Mouse (Mus musculus): ENCODE measurements around the gene Ocrl. TPM values are rescaled to one million over a fixed set of nuclear protein-coding genes. Genes with fewer than 3 reads are reported as not detected.

Gene Ocrl
- polyA plus RNA-seq, 1 experiment from 2014 or later, result 22.0 TPM

DNA sequence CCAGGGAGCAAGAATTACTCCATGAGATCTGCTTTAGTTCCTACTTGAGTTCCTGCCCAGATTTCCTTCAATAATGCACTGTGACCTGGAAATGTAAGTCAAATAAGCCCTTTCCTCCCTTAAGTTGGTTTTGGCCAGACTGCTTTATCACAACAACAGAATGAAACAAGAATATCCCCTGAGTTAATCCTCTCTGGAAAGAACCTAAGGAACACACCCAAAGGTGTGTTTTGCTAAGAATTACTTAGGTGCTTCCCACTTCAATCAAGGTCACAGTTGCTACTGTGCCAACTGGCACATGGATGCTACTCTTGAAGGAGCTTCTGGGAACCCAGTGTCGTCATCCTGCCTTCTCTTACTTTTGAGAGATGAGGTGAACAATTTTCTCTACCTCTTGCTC is 92.6 kb downstream of the Ocrl start:
- no peaks in the 10 kb centered on the region for H3K36me3 ChIP-seq (ENCODE audit: insufficient read depth)
- WGBS, result 63% methylated on average over 1 of the region's 1 CpGs

DNA sequence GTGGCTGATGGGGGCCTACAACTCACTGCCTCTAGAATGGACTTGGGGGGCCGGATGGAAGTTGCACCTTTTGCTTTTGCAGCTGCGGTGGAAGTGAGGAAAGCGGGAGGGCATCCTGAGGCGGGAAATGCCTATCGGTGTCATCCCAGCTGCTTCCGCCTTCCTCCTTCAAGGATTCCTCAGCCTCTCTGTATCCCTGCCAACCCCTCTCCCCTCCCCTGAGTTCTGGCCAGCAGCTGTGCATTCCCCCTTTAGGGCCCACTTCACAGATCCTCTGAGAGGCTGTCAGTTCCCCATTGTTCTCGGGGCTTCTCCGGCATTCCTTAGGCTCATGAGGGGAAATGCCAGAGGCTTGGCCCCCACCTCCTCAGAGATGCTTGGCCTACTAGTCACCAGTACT is 93.9 kb downstream of the Ocrl start:
- no peaks in the 10 kb centered on the region for H3K27me3 ChIP-seq (ENCODE audit: insufficient read depth, low read length)
- no peaks in the 10 kb centered on the region for H3K9me3 ChIP-seq (ENCODE audit: low read depth, low read length)
- DNase-seq, result peak; percentile 47
- H3K27ac ChIP-seq (ENCODE audit: low read depth), result no peak overlapping the region
- no peaks in the 10 kb centered on the region for H3K4me1 ChIP-seq (ENCODE audit: insufficient read depth)
- H3K36me3 ChIP-seq (ENCODE audit: insufficient read depth), result no peaks in the 10 kb centered on the region
- H3K4me2 ChIP-seq, result no peak overlapping the region
- WGBS, result 42% methylated on average over 8 of the region's 8 CpGs
- no peak overlapping the region for H3K4me3 ChIP-seq (ENCODE audit: low read depth, low read length)
- TF ChIP-seq CTCF (IDR thresholded peaks at IDR 0.05; ENCODE audit: low read depth), result no peak
- no peak overlapping the region for H3K9ac ChIP-seq
- peak; percentile 63 for ATAC-seq (ENCODE audit: insufficient read depth)

More for the DNA sequence above, 92.6 kb downstream of the Ocrl start:
- Histone ChIP-seq H3K9ac (no peak overlapping the region), H3K4me2 (no peak overlapping the region), H3K9me3 (ENCODE audit: low read depth, low read length) (no peaks in the 10 kb centered on the region), H3K27me3 (ENCODE audit: insufficient read depth, low read length) (no peaks in the 10 kb centered on the region), H3K4me3 (ENCODE audit: low read depth, low read length) (no peak overlapping the region), H3K4me1 (ENCODE audit: insufficient read depth) (no peaks in the 10 kb centered on the region), H3K27ac (ENCODE audit: low read depth) (no peak overlapping the region)
- ATAC-seq (ENCODE audit: insufficient read depth) (no peak), DNase-seq (no peak)
- no peak for TF ChIP-seq CTCF (IDR thresholded peaks at IDR 0.05; ENCODE audit: low read depth)

DNA sequence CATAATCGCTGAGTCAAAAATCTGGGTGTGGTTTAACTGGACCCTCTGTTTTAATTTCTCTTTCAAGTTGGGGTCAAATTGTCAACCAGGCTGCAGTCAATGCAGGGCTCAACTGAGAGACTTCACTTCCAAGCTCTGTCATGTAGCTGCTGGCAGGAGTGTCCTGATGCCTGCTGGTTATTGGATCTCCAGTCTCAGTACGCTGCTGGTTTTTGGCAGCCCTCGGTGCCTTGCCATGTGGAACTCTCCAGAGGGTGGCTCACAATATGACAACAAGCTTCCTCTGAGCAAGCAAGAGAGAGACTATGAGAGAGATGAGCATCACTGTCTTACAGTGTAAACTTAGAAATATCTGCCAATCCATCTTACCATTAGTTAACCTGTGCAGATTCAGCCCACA is 99.5 kb downstream of the Ocrl start:
- no peak for DNase-seq
- no peaks in the 10 kb centered on the region for H3K36me3 ChIP-seq (ENCODE audit: insufficient read depth)
- WGBS, result 89% methylated on average over 3 of the region's 3 CpGs
- H3K4me2 ChIP-seq, result no peak overlapping the region
- no peaks in the 10 kb centered on the region for H3K9me3 ChIP-seq (ENCODE audit: low read depth, low read length)
- no peak for TF ChIP-seq CTCF (IDR thresholded peaks at IDR 0.05; ENCODE audit: low read depth)
- no peaks in the 10 kb centered on the region for H3K4me1 ChIP-seq (ENCODE audit: insufficient read depth)
- H3K9ac ChIP-seq, result no peak overlapping the region
- no peak overlapping the region for H3K4me3 ChIP-seq (ENCODE audit: low read depth, low read length)
- no peak overlapping the region for H3K27ac ChIP-seq (ENCODE audit: low read depth)
- ATAC-seq (ENCODE audit: insufficient read depth), result no peak
- H3K27me3 ChIP-seq (ENCODE audit: insufficient read depth, low read length), result no peaks in the 10 kb centered on the region

Other genes with a start within 250 kb of the Ocrl start
- gene Smarca1, start 19.4 kb upstream of the Ocrl start, polyA plus RNA-seq (2014; fragmentation: Nextera tagmentation; extraction: Ambion mirVana), result 29.9 and 32.5 TPM in 2 replicates
- 15.7 and 16.2 TPM in 2 replicates for gene Apln, start 122.5 kb downstream of the Ocrl start, polyA plus RNA-seq (2014; fragmentation: Nextera tagmentation; extraction: Ambion mirVana)
- 1.3 and 1.5 TPM in 2 replicates for gene Xpnpep2, start 196.3 kb downstream of the Ocrl start, polyA plus RNA-seq (2014; fragmentation: Nextera tagmentation; extraction: Ambion mirVana)
- 2.1 and 2.6 TPM in 2 replicates for gene Sash3, start 234.0 kb downstream of the Ocrl start, polyA plus RNA-seq (2014; fragmentation: Nextera tagmentation; extraction: Ambion mirVana)

All from lung, embryonic 14.5 days (tissue).